Mouse (Mus musculus) CH12.LX (cell line): Measurements from ENCODE around the gene Rep15.

ENCODE experiments used
- CHD2 ChIP-seq: IDR thresholded peaks from 2 replicates; pipeline ENCODE4 v1.6.1; 2011; ENCODE audit warnings: low read length, improper control_type of control experiment
- CTCF ChIP-seq, 2 experiments: IDR thresholded peaks in 1 of 2; conservative IDR thresholded peaks in 1 of 2; 2 replicates each; pipeline ENCODE4 v1.5.1; 2011 to 2012; ENCODE audit warnings: low read depth in 2 of 2, low read length in 2 of 2, improper control_type of control experiment in 1 of 2, inconsistent platforms in 1 of 2, mild to moderate bottlenecking in 1 of 2, moderate library complexity in 1 of 2
- MAZ ChIP-seq: IDR thresholded peaks from 2 replicates; pipeline ENCODE4 v1.6.1; 2012; ENCODE audit warnings: low read depth, mild to moderate bottlenecking, inconsistent platforms, low read length, improper control_type of control experiment, moderate library complexity
- MEF2A ChIP-seq: IDR thresholded peaks from 2 replicates; pipeline ENCODE4 v1.6.1; 2014; ENCODE audit warnings: low read depth, mild to moderate bottlenecking, inconsistent platforms, low read length, improper control_type of control experiment, borderline replicate concordance
- MXI1 ChIP-seq: IDR thresholded peaks from 2 replicates; pipeline ENCODE4 v1.6.1; 2011; ENCODE audit warnings: mild to moderate bottlenecking, low read depth, low read length, improper control_type of control experiment
- RAD21 ChIP-seq: IDR thresholded peaks from 2 replicates; pipeline ENCODE4 v1.6.1; 2011; ENCODE audit warnings: low read depth, mild to moderate bottlenecking, low read length, improper control_type of control experiment, moderate library complexity
- SIN3A ChIP-seq: IDR thresholded peaks from 2 replicates; pipeline ENCODE4 v1.6.1; 2012; ENCODE audit warnings: low read length, improper control_type of control experiment, inconsistent platforms
- UBTF ChIP-seq: IDR thresholded peaks from 2 replicates; pipeline ENCODE4 v1.6.1; 2012; ENCODE audit warnings: low read depth, mild to moderate bottlenecking, inconsistent platforms, low read length, improper control_type of control experiment, moderate library complexity
- USF1 ChIP-seq: IDR thresholded peaks from 2 replicates; pipeline ENCODE4 v1.6.1; 2014; ENCODE audit warnings: low read depth, mild to moderate bottlenecking, inconsistent platforms, low read length, improper control_type of control experiment
- ZMIZ1 ChIP-seq: IDR thresholded peaks from 2 replicates; pipeline ENCODE4 v1.6.1; 2012; ENCODE audit warnings: low read depth, mild to moderate bottlenecking, inconsistent platforms, low read length, improper control_type of control experiment

- TF ChIP-seq CHD2 = no peak
- TF ChIP-seq MAZ = no peak
- no peak for TF ChIP-seq CTCF (conservative IDR thresholded peaks at IDR 0.05 in 1 of 2, IDR thresholded peaks at IDR 0.05 in 1 of 2; ENCODE audit: low read depth in 2 of 2, low read length in 2 of 2)
- TF ChIP-seq RAD21 = no peak
- no peak for TF ChIP-seq UBTF
- TF ChIP-seq MXI1 = no peak
- no peak for TF ChIP-seq ZMIZ1
- TF ChIP-seq USF1 = no peak
- no peak for TF ChIP-seq SIN3A
- no peak for TF ChIP-seq MEF2A
These were observed 23.1 kb downstream of the Rep15 start for GRCm38 (mm10) chr6:147055374-147055977.
